Mouse (Mus musculus) CD4-positive helper T cell, adult 2 months (primary cell): ENCODE data around the gene Olfr1062.
"Not testable (repeated sequence)": the region's sequence is repeated elsewhere in the genome, so short reads cannot be mapped to it uniquely, and the experiment has no call there.

Source experiments
- DNase-seq: peaks from one replicate; pipeline ENCODE4 v3.0.0-alpha.2; 2012; ENCODE audit warnings: low read depth, missing footprints, low spot score

Olfr1062 gene

DNA sequence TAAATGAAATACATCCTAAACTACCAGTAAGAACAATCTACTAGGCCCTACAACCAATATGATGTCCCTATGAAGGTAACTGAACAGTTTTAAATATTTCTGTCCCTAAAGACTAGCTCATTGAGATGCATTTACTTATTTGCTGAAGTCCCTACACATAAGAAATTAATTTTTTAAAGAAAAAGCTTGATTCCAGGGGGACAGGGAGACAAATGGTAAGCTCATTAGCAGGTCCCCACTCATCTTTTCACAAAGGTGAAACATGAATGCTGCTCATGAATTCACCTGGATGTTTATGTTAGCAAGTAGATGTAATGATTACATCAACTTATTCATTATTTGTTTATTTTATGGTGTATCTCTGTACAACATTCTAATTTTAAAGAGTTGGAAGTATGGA lies at the start of gene Olfr1062:
Gene Olfr1062 (minus strand): TSS at position 101 of the 400 bp plus-strand sequence.
- DNase-seq = not testable (repeated sequence)

DNA sequence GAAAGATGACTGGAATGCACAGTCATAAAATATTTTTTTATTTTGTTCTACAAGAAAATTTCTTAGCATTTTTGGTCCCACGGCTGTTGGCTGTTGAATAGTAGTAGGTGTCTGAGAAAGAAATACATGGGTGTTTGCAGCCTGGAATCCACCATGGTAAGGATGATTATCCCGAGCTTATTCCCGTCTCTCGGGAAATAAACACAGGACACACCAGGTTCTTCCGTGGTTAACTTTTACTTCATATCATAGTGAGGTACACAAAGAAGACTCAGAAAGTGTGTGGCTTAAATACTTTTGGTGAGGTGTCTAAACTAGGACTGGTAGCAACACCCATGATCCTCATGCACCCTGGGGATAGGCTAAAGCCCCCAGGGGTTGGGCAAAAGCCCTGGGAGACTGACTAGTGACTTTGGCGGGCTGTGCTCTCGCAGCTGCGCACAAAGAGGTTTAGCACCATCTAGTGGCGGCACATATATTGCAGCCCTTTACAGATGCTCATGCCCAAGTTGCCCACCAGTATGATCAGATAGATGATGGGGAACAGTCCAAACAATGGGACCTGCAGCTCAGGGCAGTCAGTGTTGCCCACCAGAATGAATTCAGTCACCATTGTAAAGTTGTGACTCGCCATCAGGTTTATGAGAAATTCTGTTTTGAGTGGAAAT lies 38.0 kb upstream of the Olfr1062 start:
- DNase-seq = peak; percentile 10

DNA sequence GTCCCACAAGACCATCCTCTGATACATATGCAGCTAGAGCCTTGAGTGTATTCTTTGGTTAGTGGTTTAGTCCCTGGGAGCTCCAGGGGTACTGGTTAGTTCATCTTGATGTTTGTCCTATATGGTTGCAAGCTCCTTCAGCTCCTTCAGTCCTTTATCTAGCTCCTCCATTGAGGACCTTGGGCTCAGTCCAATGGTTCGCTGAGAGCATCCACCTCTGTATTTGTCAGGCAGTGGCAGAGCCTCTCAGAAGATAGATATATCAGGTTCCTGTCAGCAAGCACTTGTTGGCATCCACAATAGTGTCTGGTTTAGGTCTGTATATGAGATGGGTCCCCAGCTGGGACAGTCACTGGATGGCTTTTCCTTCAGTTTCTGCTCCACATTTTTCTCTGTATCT lies 33.9 kb upstream of the Olfr1062 start:
- no peak for DNase-seq

DNA sequence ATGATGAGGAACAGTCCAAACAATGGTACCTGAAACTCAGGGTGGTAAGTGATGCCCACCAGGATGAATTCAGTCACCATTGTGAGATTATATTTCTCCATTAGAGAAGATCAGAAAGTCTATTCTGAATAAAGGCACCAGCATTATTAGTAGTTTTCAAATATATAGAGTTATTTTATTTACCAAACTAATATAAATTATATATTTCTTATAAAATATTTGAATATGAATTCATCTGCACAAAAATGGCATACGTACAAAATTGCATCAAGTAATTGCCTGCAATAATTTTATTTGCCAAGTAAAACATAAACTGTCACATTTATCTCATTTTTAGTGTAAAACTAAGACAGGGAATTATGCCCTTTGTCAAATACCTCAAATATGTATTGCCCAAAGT lies 29.6 kb upstream of the Olfr1062 start, which contains the start of gene Olfr1066:
Gene Olfr1066 (minus strand): TSS at position 101 of the 400 bp plus-strand sequence.
- DNase-seq = no peak

DNA sequence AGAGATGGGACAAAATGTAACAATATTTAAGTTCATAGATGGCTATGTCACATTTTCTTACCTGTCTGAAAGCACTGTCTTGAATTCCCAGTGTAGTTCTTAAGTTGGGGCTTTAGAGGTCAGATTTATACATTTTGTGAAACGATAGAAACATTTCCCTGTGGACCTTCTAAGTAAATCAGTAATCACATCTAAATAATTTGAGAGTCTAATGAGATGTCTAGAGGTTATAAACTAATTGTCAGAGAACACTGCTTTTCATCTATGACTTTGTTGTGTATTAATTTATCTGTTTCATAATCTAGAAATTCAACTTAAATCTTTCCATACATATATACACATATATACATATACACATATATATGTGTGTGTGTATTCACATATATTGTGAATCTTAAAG lies 23.9 kb upstream of the Olfr1062 start, which contains the start of gene Olfr1065:
Gene Olfr1065 (minus strand): TSS at position 101 of the 400 bp plus-strand sequence.
- DNase-seq = not testable (repeated sequence)

DNA sequence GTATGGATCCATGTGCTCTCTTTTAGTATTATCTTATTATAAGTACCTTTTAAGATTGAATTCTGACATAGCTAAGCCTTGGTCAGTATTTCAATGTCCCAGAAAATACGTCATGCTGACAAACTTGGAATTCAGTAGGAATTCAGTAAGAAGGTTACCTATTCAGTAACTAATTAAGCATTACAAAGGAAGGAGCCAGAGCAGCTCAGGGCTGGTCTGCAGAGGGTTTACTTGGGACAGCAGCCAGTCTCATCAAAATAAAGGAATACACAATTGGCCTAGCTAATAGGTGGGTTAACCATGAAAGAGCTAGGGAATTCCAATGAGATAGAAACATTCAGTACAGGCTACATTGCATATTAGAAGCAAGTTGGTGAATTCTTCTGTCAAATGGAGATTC lies 15.6 kb upstream of the Olfr1062 start:
- not testable (repeated sequence) for DNase-seq

DNA sequence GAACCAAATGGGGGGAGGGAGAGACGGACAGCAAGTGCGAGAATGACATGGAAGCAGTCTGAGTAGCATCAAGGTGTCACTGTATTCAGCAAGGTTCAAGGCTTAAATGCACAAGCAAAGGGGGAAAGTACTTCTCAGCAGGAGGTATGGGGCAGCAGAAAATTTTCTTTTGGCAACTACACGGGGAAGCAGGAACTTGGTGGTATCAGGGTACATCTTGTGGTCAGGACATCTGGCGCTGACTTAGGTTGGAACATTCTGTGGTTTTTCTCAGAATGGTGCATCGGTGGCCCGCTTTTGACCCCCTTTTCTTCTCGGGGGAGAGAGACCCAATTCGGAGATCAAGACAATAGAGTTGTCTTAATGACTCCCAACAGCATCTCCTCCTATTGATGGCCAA lies 2.0 kb upstream of the Olfr1062 start:
- DNase-seq = not testable (repeated sequence)

DNA sequence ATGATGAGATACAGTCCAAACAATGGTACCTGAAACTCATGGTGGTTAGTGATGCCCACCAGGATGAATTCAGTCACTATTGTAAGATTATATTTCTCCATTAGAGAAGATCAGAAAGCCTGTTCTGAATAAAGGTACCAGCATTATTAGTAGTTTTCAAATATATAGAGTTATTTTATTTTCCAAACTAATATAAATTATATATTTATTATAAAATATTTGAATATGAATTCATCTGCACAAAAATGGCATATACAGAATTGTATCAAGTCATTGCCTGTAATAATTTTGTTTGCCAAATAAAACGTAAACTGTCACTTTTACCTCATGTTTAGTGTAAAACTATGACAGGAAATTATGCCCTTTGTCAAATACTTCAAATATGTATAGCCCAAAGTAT lies 12.6 kb downstream of the Olfr1062 start, which contains the start of gene Olfr1061:
Gene Olfr1061 (minus strand): TSS at position 101 of the 400 bp plus-strand sequence.
- DNase-seq = no peak

DNA sequence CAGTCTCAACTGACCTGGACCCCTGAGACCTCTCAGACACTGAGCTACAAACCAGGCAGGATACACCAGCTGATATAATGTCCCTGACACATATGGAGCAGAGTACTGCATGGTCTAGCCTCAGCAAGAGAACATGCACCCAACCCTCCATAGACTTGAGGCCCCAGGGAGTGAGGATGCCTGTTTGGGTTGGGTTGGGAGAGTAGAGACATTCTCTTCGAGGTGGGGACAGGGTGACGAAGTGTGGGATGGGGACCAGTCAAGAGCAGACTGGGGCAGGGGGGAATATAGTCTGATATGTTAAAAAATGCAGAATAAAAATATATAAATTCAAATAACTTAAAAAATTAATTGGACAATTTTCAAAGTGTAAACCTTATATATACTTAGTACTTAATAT lies 31.4 kb downstream of the Olfr1062 start:
- no peak for DNase-seq

DNA sequence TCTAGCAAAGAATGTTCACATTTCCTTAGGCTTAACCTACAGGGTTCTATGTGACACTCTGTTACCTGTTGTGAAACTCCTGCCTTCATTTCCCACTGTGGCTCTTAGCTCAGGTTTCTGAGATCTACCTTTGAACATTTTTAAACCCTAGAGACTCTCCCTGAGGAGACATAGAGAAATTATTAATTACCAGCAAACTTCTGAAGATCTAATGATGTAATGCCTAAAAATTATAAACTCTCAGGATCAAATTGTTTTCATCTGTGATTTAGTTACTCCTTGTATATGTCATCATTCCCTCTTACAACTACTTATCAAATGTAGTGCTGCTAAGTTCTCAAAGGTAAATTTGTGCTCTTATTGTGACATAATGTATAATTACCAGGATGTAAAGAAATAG lies 38.1 kb downstream of the Olfr1062 start, which contains the start of gene Olfr1058:
Gene Olfr1058 (minus strand): TSS at position 101 of the 400 bp plus-strand sequence.
- not testable (repeated sequence) for DNase-seq

DNA sequence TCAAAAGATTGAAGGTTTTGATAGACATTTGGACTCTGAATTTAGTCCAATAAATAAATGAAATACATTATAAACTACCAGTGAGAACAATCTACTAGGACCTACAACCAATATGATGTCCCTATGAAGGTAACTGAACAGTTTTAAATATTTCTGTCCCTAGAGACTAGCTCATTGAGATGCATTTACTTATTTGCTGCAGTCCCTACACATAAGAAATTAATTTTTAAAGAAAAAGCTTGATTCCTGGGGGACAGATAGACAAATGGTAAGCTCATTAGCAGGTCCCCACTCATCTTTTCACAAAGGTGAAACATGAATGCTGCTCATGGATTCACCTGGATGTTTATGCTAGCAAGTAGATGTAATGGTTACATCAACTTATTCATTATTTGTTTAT lies 48.3 kb downstream of the Olfr1062 start, which contains the start of gene Olfr1057:
Gene Olfr1057 (minus strand): TSS at position 101 of the 400 bp plus-strand sequence.
- DNase-seq = no peak
